Mouse (Mus musculus) liver, embryonic 14.5 days (tissue): ENCODE results near the gene Esrrg. TPM values are rescaled to one million over a fixed set of nuclear protein-coding genes. Genes with fewer than 3 reads are reported as not detected.

Source experiments
- ATAC-seq: fragments of 200-750 bp; cut with Nextera tagmentation; 2 replicates; pipeline ENCODE4 v1.8.0; 2017; ENCODE audit warnings: moderate number of reproducible peaks, mild to moderate bottlenecking, moderate library complexity; ENCODE audit not compliant: insufficient read depth
- DNase-seq, 3 experiments: peaks; one replicate each; pipeline ENCODE4 v3.0.0-alpha.2; 2012 to 2013; ENCODE audit warnings: low read depth in 3 of 3, low spot score in 3 of 3
- H3K27ac ChIP-seq: fragments of 300-500 bp; sonication (generic); 2 replicates; pipeline ENCODE4 v1.5.1; 2014; ENCODE audit warnings: moderate library complexity, mild to moderate bottlenecking, control low read depth, inconsistent platforms
- H3K27me3 ChIP-seq: fragments of 300-500 bp; sonication (generic); 2 replicates; pipeline ENCODE4 v1.6.1; 2014; ENCODE audit warnings: mild to moderate bottlenecking, low read length, moderate library complexity; ENCODE audit not compliant: control insufficient read depth, insufficient read depth
- H3K36me3 ChIP-seq: fragments of 300-500 bp; sonication (generic); replicated peaks from 2 replicates; pipeline ENCODE4 v1.6.1; 2014; ENCODE audit warnings: low read depth; ENCODE audit not compliant: control insufficient read depth, insufficient read depth
- H3K4me1 ChIP-seq, 2 experiments: fragments of 200-500 bp in 1 of 2; fragments of 300-500 bp in 1 of 2; sonication (generic) in 1 of 2; replicated peaks; 2 replicates each; pipeline ENCODE4 v1.6.1; 2012 to 2014; ENCODE audit warnings: antibody characterized with exemption in 1 of 2, inconsistent platforms in 1 of 2, low read length in 1 of 2; ENCODE audit not compliant: control insufficient read depth in 2 of 2, insufficient read depth in 2 of 2
- H3K4me2 ChIP-seq: fragments of 300-500 bp; sonication (generic); 2 replicates; pipeline ENCODE4 v1.6.1; 2014; ENCODE audit warnings: low read depth, mild to moderate bottlenecking, control low read depth, moderate library complexity
- H3K4me3 ChIP-seq, 2 experiments: fragments of 200-500 bp in 1 of 2; fragments of 300-500 bp in 1 of 2; sonication (generic) in 1 of 2; 2 replicates each; pipeline ENCODE4 v1.5.1; 2012 to 2014; ENCODE audit warnings: low read depth in 2 of 2, low read length in 2 of 2, mild to moderate bottlenecking in 2 of 2, control low read depth in 1 of 2, inconsistent platforms in 1 of 2, moderate library complexity in 1 of 2; ENCODE audit not compliant: insufficient read depth in 1 of 2
- H3K9ac ChIP-seq: fragments of 300-500 bp; sonication (generic); replicated peaks from 2 replicates; pipeline ENCODE4 v1.6.1; 2014; ENCODE audit warnings: mild to moderate bottlenecking, control low read depth, moderate library complexity
- H3K9me3 ChIP-seq: fragments of 300-500 bp; sonication (generic); 2 replicates; pipeline ENCODE4 v1.6.1; 2016; ENCODE audit warnings: low read length, mixed read lengths; ENCODE audit not compliant: control insufficient read depth
- CTCF ChIP-seq: IDR thresholded peaks from 2 replicates; pipeline ENCODE4 v1.5.1; 2016; ENCODE audit warnings: antibody characterized with exemption, low read depth, control low read depth
- EP300 ChIP-seq: IDR thresholded peaks from 2 replicates; pipeline ENCODE4 v1.6.1; 2016; ENCODE audit warnings: antibody characterized with exemption, low read depth
- WGBS: fragments of 180-500 bp; shearing (Covaris S2); extraction: QIAGEN DNeasy Blood & Tissue Kit; methylation state at CpG from one replicate; pipeline ENCODE4 v1.1.7; 2014; ENCODE audit not compliant: insufficient replicate concordance; 5-methylcytosine and 5-hydroxymethylcytosine counted together
- polyA plus RNA-seq, 2 experiments: library from polyadenylated mRNA; depleted of rRNA in 1 of 2; stranded (reverse) in 1 of 2; unstranded in 1 of 2; fragments of >200 nt; fragmentation: Nextera tagmentation in 1 of 2; extraction: Ambion mirVana in 1 of 2; gene quantifications; 2 replicates each; pipeline versions ENCODE4 v1.2.1 to v1.2.3; 2012 to 2014

The Esrrg gene
- polyA plus RNA-seq, 2 experiments, result 0.03 TPM

- no peak overlapping the region for H3K27ac ChIP-seq
- DNase-seq (no peak), ATAC-seq (no peak)
- H3K27me3 ChIP-seq, result no peaks in the 10 kb centered on the region
- no peaks in the 10 kb centered on the region for H3K36me3 ChIP-seq
- WGBS, result 59% methylated on average over 12 of the region's 12 CpGs
- H3K4me2 ChIP-seq, result no peak overlapping the region
- no peak overlapping the region for H3K4me3 ChIP-seq
- TF ChIP-seq CTCF, result no peak
- no peak overlapping the region for H3K9ac ChIP-seq
- H3K9me3 ChIP-seq, result no peaks in the 10 kb centered on the region
- H3K4me1 ChIP-seq, result no peaks in the 10 kb centered on the region
Observed at GRCm38 (mm10) chr1:188080261-188080875, 471.8 kb downstream of the Esrrg start.

- H3K4me1 ChIP-seq, result no peaks in the 10 kb centered on the region; a peak in 1 of 4 replicates
- ATAC-seq (no peak), DNase-seq (no peak)
- H3K9ac ChIP-seq, result no peak overlapping the region
- no peak overlapping the region for H3K4me3 ChIP-seq
- 60% methylated on average over 18 of the region's 18 CpGs for WGBS
- H3K36me3 ChIP-seq, result no peaks in the 10 kb centered on the region
- H3K27ac ChIP-seq, result no peak overlapping the region
- no peaks in the 10 kb centered on the region for H3K9me3 ChIP-seq
- H3K4me2 ChIP-seq, result no peak overlapping the region
- no peaks in the 10 kb centered on the region for H3K27me3 ChIP-seq
- TF ChIP-seq EP300, result no peak
Observed at GRCm38 (mm10) chr1:188082665-188083640, 474.4 kb downstream of the Esrrg start.

- TF ChIP-seq CTCF (no peak), EP300 (no peak)
- Histone ChIP-seq H3K27me3 (no peaks in the 10 kb centered on the region), H3K4me1 (no peaks in the 10 kb centered on the region; a peak in 1 of 4 replicates), H3K4me2 (no peak overlapping the region), H3K9ac (no peak overlapping the region), H3K36me3 (no peaks in the 10 kb centered on the region), H3K4me3 (no peak overlapping the region), H3K27ac (no peak overlapping the region), H3K9me3 (no peaks in the 10 kb centered on the region)
- 62% methylated on average over 13 of the region's 13 CpGs for WGBS
- no peak for DNase-seq
- no peak for ATAC-seq
Observed at GRCm38 (mm10) chr1:188085116-188085879, 476.7 kb downstream of the Esrrg start.

GRCm38 (mm10) chr1:188093724-188094123, 485.1 kb downstream of the Esrrg start:
- no peak for TF ChIP-seq CTCF
- TF ChIP-seq EP300, result no peak
- H3K36me3 ChIP-seq, result no peaks in the 10 kb centered on the region
- H3K9me3 ChIP-seq, result no peaks in the 10 kb centered on the region
- H3K4me1 ChIP-seq, result no peaks in the 10 kb centered on the region
- ATAC-seq (no peak), DNase-seq (no peak)
- 68% methylated on average over 3 of the region's 3 CpGs for WGBS
- H3K27ac ChIP-seq, result no peak overlapping the region
- H3K4me2 ChIP-seq, result no peak overlapping the region
- H3K4me3 ChIP-seq, result no peak overlapping the region
- no peaks in the 10 kb centered on the region for H3K27me3 ChIP-seq
- H3K9ac ChIP-seq, result no peak overlapping the region

- Histone ChIP-seq H3K9me3 (no peaks in the 10 kb centered on the region), H3K4me1 (no peaks in the 10 kb centered on the region), H3K27me3 (no peaks in the 10 kb centered on the region), H3K36me3 (no peaks in the 10 kb centered on the region), H3K9ac (no peak overlapping the region), H3K27ac (no peak overlapping the region), H3K4me3 (no peak overlapping the region), H3K4me2 (no peak overlapping the region)
- no peak for TF ChIP-seq EP300
- no peak for TF ChIP-seq CTCF
- no peak for ATAC-seq
- 61% methylated on average over 7 of the region's 7 CpGs for WGBS
- DNase-seq, result no peak
Observed at GRCm38 (mm10) chr1:188101832-188102231, 493.2 kb downstream of the Esrrg start.
